ENCODE assay signal across 7 mouse cellular contexts in genomic region chr2:181039356-181039680, GRCm38 (mm10). TPM values are rescaled to one million over a fixed set of nuclear protein-coding genes. Genes with fewer than 3 reads are reported as not detected.
DNase-seq lines count a peak whose midpoint lies in the region; ATAC-seq and TF ChIP-seq lines count a peak whose summit lies in the region.

No protein-coding gene starts in this region.

- no peak overlapping the region for H3K27ac ChIP-seq in lung, embryonic 15.5 days
- no peak overlapping the region for H3K27ac ChIP-seq in forebrain, embryonic 15.5 days (replicated peaks)
- no peak overlapping the region for H3K27ac ChIP-seq in limb, embryonic 15.5 days
- no peak overlapping the region for H3K27ac ChIP-seq in stomach, embryonic 15.5 days

- peak overlapping the region; percentile 93 for H3K4me2 ChIP-seq in lung, embryonic 15.5 days
- H3K4me2 ChIP-seq in forebrain, embryonic 15.5 days (replicated peaks) = peak overlapping the region; percentile 91
- H3K4me2 ChIP-seq in limb, embryonic 15.5 days = peak overlapping the region; percentile 80
- H3K4me2 ChIP-seq in stomach, embryonic 15.5 days = peak overlapping the region; percentile 92

- no peak for TF ChIP-seq POLR2A in lung, adult 2 months (IDR thresholded peaks at IDR 0.05; ENCODE audit: borderline replicate concordance, extremely low read depth, low read depth, low read length)

- no peak for ATAC-seq in lung, embryonic 15.5 days (ENCODE audit: borderline replicate concordance, extremely low read depth, low FRiP score, low TSS enrichment)
- ATAC-seq in forebrain, embryonic 15.5 days (replicated peaks) = peak; percentile 15; the same call in 1 of the 2 replicates
- ATAC-seq in limb, embryonic 15.5 days (ENCODE audit: insufficient number of reproducible peaks, low FRiP score, low TSS enrichment, low read depth) = no peak
- no peak for ATAC-seq in stomach, embryonic 15.5 days (ENCODE audit: insufficient read depth, low FRiP score, low read depth)

- H3K4me1 ChIP-seq in lung, embryonic 15.5 days = peaks cover 10% of the 10 kb centered on the region; the same call in 1 of the 2 replicates
- no peaks in the 10 kb centered on the region for H3K4me1 ChIP-seq in lung, adult 2 months (ENCODE audit: control insufficient read depth, insufficient read depth, low read length)
- peaks cover 41% of the 10 kb centered on the region for H3K4me1 ChIP-seq in forebrain, embryonic 15.5 days
- peaks cover 22% of the 10 kb centered on the region for H3K4me1 ChIP-seq in limb, embryonic 15.5 days
- H3K4me1 ChIP-seq in stomach, embryonic 15.5 days = peaks cover 18% of the 10 kb centered on the region; the same call in 1 of the 2 replicates

- H3K4me3 ChIP-seq in lung, embryonic 15.5 days = peak overlapping the region; percentile 52
- no peak overlapping the region for H3K4me3 ChIP-seq in lung, adult 2 months (replicated peaks; ENCODE audit: extremely low read depth, low read depth, low read length)
- H3K4me3 ChIP-seq in forebrain, embryonic 15.5 days = peak overlapping the region; percentile 61
- peak overlapping the region; percentile 47 for H3K4me3 ChIP-seq in limb, embryonic 15.5 days
- peak overlapping the region; percentile 53 for H3K4me3 ChIP-seq in stomach, embryonic 15.5 days (replicated peaks)

- DNase-seq in lung, adult 2 months = no peak
- DNase-seq in urinary bladder, postnatal 10 days (ENCODE audit: low spot score) = no peak
- DNase-seq in urinary bladder, adult 2 months (ENCODE audit: low spot score) = no peak

- no peaks in the 10 kb centered on the region for H3K9me3 ChIP-seq in lung, embryonic 15.5 days
- H3K9me3 ChIP-seq in forebrain, embryonic 15.5 days = no peaks in the 10 kb centered on the region
- H3K9me3 ChIP-seq in limb, embryonic 15.5 days = no peaks in the 10 kb centered on the region
- H3K9me3 ChIP-seq in stomach, embryonic 15.5 days = no peaks in the 10 kb centered on the region

- no peak for TF ChIP-seq CTCF in lung, adult 2 months (IDR thresholded peaks at IDR 0.05; ENCODE audit: insufficient read depth, low read length)

- H3K9ac ChIP-seq in lung, embryonic 15.5 days = 0 out of 2 replicates have a peak overlapping the region, but pooled peaks have one; percentile 34
- peak overlapping the region; percentile 56 for H3K9ac ChIP-seq in forebrain, embryonic 15.5 days (replicated peaks)
- peak overlapping the region; percentile 37 for H3K9ac ChIP-seq in limb, embryonic 15.5 days
- H3K9ac ChIP-seq in stomach, embryonic 15.5 days = no peak overlapping the region; the same call in 1 of the 2 replicates

- peaks cover 65% of the 10 kb centered on the region for H3K27me3 ChIP-seq in lung, embryonic 15.5 days
- peaks cover 30% of the 10 kb centered on the region; the same call in 1 of the 2 replicates for H3K27me3 ChIP-seq in forebrain, embryonic 15.5 days
- H3K27me3 ChIP-seq in limb, embryonic 15.5 days = peaks cover 77% of the 10 kb centered on the region
- peaks cover 51% of the 10 kb centered on the region for H3K27me3 ChIP-seq in stomach, embryonic 15.5 days (replicated peaks)

- under 1% methylated on average over 16 of the region's 16 CpGs for WGBS in lung, embryonic 15.5 days
- 2% methylated on average over 16 of the region's 16 CpGs for WGBS in lung, adult 2 months
- WGBS in forebrain, embryonic 15.5 days = 0% methylated on average over 16 of the region's 16 CpGs
- under 1% methylated on average over 16 of the region's 16 CpGs for WGBS in limb, embryonic 15.5 days
- WGBS in stomach, embryonic 15.5 days = 3% methylated on average over 16 of the region's 16 CpGs

- no peaks in the 10 kb centered on the region for H3K36me3 ChIP-seq in lung, embryonic 15.5 days
- no peaks in the 10 kb centered on the region for H3K36me3 ChIP-seq in forebrain, embryonic 15.5 days
- H3K36me3 ChIP-seq in limb, embryonic 15.5 days = no peaks in the 10 kb centered on the region
- H3K36me3 ChIP-seq in stomach, embryonic 15.5 days = no peaks in the 10 kb centered on the region

RNA-seq across cellular contexts. Expression of gene Chrna4, which starts 4.0 kb away (rescaled TPM):
- 0.41 and 0.65 TPM in 2 replicates for polyA plus RNA-seq in lung, embryonic 15.5 days (2015; fragmentation: Nextera tagmentation; extraction: Ambion mirVana)
- 0.02 TPM in 1 of 2 replicates, not detected in the other for polyA plus RNA-seq in lung, adult 2 months (2012; rRNA removed)
- polyA plus RNA-seq in forebrain, embryonic 15.5 days (2015; fragmentation: Nextera tagmentation; extraction: Ambion mirVana) = 8.9 and 10.0 TPM in 2 replicates
- polyA plus RNA-seq in limb, embryonic 15.5 days (2015; fragmentation: Nextera tagmentation; extraction: Ambion mirVana) = 1.3 and 1.5 TPM in 2 replicates
- polyA plus RNA-seq in stomach, embryonic 15.5 days (2015; fragmentation: Nextera tagmentation; extraction: Ambion mirVana) = 2.2 and 3.0 TPM in 2 replicates
- polyA plus RNA-seq in urinary bladder, adult 2 months (2012; rRNA removed) = 0.03 TPM in 2 replicates

RNA-seq across cellular contexts. Expression of gene Col20a1, which starts 53.0 kb away (rescaled TPM):
- polyA plus RNA-seq in lung, embryonic 15.5 days (2015; fragmentation: Nextera tagmentation; extraction: Ambion mirVana) = 0.38 and 0.61 TPM in 2 replicates
- polyA plus RNA-seq in lung, adult 2 months (2012; rRNA removed) = 3.2 TPM in 2 replicates
- 0.08 and 0.29 TPM in 2 replicates for polyA plus RNA-seq in forebrain, embryonic 15.5 days (2015; fragmentation: Nextera tagmentation; extraction: Ambion mirVana)
- 1.2 and 1.8 TPM in 2 replicates for polyA plus RNA-seq in limb, embryonic 15.5 days (2015; fragmentation: Nextera tagmentation; extraction: Ambion mirVana)
- 0.71 and 1.1 TPM in 2 replicates for polyA plus RNA-seq in stomach, embryonic 15.5 days (2015; fragmentation: Nextera tagmentation; extraction: Ambion mirVana)
- 4.1 and 4.5 TPM in 2 replicates for polyA plus RNA-seq in urinary bladder, adult 2 months (2012; rRNA removed)
